Mouse (Mus musculus) lung, postnatal 10 days (tissue): ENCODE data around the gene Pign.
A peak's percentile ranks its signal among the peaks of the same experiment; 100 is the strongest.

Experiments used
- DNase-seq: peaks from one replicate; pipeline ENCODE4 v3.0.0; 2021

The Pign gene

DNA sequence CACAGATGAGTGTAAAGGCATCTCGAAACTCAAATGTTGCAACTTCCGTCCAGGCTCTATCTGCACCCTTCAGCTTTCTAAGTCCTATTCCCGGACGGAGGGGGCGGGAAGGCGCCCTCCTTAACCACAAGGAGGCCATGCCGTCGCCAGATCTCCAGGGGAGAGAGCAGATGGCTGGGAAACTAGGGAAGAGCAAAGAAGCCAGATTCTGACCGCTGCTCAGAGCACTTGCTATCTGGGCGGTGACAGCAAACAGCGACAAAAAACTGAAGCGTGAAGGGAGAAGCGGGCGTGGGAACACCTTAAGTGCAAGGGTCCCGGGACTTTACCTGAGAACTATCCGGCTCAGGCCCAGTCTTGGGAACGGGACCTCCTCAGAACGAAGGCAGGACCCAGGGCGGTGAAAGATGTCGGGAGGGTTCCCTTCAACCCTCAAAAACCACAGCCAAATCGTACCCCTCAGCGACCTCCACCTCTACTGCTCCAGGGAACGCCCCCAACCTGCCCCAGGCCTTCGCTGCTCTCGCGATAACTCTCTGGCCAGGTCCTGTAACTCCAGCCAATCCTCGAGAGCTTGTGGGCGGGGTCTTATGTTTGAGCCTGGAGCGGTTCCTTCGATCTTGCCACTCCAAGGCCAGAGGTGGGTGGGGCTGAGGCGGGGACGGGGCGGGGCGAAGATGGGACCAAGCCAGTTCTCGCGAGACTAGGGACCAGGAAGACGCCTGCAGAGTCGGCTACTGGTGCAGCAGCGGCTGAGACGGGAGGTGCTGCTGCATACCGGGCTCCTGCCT, at the start of gene Pign, which contains the start of gene Relch:
TSS of gene Pign (minus strand) at position 507 of the 791 bp plus-strand sequence.
TSS of gene Relch (plus strand) at position 691 of the 791 bp plus-strand sequence.
- DNase-seq = peak; percentile 100

DNA sequence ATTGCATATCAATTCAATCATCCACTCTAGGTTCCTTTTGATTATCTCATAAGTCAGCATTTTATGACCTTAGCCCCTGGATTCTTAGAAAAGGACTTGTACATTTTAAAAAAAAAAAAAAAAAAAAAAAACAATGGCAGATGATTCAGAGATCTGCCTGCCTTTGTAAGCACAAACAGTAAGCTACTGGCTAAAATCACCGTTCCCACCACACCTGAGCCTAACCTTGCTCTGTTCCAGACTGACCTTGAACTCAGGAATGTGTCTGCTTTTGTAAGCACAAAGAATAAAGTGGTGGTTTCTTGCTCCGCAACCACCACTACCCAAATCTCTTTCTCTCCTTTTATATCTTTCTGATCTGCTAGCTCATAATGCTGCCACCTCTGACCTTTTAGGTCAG, 49.3 kb upstream of the Pign start:
- DNase-seq = no peak

DNA sequence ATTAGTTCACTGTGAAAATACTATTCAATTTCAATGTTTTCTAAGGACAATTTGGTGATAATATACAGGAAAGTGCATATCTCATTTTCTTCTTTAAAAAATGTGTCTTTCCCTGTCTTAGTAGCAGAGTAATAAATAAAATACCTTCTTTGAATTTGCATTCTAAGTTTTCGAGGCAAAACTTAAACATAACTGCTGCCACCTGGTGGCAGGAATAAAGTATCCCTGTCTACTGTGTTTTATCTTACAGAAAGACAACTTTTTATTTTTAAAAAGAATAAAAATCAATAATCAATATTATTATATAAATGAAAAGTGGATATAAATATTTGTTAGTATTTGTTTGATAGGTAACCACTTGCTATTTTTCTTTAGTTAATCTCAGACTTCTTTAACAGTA, 47.8 kb upstream of the Pign start:
- peak; percentile 20 for DNase-seq

DNA sequence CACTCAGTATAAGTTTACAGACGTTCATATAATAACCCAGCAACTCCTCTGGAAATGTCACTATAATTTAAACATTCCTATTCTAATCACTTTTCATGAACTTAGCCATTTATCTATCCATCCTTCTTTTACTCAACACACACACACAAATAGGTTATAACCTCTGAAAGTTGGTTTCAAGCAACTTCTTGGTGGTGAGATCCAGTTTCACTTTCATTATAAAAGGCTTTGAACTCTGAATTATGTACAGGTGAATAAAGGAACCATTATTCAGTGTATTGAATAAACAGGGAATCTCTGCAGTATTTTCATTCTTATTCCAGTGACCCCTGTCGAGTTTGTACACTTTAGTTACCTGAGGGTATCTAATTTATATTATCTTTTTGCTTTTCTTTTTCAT, 45.9 kb upstream of the Pign start:
- no peak for DNase-seq

DNA sequence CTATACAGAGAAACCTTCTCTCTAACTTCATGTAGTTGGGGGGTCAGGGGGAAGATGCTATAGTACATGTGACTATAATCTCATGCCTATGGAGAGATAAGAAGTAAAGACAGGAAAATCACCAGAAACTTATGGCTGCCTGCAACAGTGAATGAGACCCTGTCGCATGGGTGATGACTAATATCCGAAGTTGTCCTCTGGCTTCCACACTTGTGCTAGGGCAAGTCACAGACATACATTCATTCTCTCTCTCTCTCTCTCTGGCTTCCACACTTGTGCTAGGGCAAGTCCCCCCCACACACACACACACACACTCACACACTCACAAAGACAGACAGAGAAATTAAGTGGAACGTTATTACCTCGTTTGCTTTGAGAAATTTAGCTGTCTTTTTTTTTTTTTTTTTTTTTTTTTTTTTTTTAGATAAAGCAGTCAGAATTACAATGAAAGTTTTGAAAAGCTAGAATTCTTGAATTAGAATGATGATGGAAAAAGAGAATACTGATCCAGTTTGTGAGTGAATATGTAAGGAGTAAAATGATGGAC, 37.6 kb upstream of the Pign start:
- DNase-seq = no peak

DNA sequence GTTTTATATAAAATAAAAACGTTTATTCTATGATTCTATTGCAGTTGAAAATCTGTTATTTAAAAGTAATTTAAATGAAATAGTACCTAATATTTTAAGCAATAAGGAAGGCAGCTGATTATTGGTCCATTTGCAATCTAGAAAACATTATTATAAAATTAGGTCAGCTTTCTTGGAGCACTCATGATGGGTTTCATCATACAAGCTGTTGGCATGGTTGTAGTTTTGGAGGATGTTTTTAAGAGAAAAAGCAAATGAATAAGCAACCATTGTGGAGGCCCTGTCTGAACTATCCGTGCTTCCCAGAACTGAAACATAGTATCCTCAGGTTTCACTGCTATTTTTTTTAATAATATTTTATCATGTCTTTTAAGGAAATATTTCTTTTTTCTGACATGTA, 32.1 kb upstream of the Pign start:
- DNase-seq = no peak

DNA sequence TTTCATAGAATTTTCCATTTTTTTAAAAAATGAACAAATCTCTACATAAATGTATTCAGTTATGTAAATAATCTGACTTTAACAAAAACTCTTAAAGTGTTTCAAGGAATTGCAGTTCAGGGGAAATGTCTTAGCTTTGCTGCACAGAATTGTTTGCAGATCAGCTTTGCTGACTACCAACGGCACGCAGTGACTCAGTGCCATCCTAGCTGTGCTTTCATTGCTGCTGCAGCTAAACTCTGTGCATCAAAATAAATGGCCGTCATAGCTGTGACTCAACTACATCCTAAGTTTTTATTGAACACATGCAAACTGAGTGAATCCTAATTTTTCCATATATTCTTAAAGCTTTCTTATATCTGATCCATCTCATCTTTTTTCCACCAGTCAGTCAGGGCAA, 22.0 kb upstream of the Pign start:
- DNase-seq = no peak

DNA sequence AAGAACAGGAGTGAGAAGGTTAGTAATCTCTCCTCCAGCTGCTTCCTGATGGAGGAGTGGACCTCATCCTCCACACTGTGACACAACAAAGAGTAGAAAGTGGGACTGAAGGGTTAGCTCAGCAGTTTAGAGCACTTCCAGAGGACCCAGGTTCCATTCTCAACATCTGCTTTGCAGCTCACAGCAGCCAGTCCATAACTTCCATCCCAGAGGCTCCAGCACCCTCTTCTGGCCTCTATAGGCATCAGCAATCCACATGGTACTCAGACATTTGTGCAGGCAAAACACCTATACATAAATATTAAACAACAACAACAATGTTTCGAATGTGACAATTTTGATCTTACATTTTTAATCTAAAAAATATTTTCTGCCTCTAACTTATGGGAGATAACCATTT, 17.1 kb upstream of the Pign start:
- peak; percentile 20 for DNase-seq

DNA sequence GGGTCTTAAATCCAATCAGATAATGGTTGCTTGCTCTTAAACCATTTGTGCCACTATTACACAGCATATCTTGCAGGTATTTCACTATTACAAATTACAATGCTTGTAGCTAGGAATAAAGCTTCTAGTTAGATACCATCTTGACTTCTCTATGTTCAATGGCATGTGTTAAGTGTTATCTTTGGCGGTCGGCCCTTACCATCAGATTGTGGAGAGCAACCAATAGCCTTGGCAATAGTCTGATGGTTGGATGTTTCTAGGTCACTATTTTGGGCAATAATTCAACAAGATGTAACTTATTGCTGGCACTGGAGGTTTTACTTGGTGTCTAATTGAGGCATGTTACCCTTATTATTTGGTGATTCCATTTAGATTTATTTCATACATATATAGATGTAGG, 11.3 kb upstream of the Pign start:
- DNase-seq = no peak

DNA sequence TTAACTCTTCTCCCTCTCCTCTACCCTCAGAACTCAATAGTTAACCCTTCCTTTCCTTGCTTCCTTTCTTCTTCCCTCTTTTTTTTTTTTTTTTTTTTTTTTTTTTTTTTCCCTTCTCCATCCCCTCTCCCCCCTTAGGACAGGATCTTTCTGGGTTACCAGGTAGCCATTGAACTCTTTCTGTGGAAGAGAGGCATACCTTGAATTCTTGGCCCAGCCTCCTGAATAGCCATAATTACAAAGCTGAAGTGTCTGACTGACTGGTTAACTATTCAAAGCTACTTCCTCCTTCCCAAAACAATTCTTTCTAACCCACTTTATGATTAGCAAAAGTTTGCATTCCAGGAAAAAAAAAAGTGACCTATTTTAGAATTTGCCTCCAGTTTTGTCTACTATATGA, 6.2 kb upstream of the Pign start:
- DNase-seq = no peak

DNA sequence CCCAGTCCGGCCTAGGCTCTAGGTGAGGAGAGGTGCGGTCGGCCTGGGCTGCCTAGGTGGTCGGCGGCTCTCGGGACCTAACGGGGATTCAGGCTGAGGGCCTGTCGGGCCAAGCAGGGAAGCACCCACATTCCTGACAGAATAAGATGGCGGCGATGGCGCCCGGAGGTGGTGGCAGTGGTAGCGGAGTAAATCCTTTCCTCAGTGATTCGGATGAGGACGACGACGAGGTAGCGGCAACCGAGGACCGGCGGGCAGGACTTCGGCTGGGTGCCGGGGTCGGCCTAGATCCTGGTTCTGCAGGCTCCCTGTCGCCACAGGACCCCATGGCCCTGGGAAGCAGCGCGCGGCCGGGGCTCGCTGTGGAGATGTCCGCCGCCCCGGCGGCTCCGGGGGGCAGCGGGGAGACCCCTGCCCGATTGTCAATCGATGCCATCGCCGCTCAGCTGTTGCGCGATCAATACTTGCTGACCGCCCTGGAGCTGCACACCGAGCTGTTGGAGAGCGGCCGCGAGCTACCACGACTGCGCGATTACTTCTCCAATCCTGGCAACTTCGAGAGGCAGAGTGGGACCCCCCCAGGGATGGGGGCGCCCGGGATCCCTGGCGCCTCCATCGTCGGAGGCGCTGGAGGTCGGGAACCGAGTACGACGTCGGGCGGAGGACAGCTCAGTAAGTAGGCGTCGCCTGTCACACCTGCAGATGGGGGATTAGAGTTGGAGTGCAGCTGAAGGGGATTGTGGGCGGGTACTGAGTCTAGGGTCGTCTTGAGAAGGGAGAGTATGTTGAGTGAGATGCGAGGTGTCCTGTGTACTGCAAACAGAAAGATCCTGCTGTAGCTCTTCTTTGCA, 710 bp upstream of the Pign start:
- DNase-seq = peak; percentile 16

DNA sequence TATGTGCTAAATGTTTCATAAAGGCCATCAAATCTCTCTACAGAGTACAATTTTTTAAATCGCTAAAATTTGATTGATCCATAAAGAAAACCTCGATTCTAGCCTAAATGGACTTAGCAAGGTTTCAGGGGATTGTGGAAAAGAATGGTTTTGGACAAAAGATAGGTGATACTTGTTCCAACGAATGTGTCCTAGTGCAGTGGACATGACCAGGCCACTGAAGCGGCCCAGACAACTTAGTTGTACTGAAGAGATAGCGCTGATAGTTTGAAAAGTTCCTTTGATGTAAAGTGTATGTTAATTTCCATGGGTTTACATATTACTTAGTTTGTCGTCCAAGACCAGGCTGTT, 682 bp downstream of the Pign start:
- DNase-seq = no peak

DNA sequence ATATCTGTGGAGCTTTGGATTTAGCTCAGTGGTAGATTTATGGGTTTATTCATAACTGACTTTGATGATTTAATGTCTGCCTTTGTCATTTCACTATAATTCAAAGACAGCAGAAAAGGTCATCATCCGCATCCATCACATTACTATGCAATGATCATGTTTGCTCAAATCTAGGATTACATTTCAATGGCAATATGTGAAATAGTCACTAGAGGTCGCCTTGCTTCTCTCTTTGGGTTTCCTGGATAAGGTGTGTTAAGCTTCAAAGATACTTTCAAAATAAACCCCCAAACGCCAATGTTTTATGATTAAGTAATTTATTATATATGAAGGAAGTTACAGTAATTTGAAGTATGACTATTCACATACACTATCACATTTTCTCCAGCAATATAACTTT, 3.5 kb downstream of the Pign start:
- DNase-seq = peak; percentile 68

DNA sequence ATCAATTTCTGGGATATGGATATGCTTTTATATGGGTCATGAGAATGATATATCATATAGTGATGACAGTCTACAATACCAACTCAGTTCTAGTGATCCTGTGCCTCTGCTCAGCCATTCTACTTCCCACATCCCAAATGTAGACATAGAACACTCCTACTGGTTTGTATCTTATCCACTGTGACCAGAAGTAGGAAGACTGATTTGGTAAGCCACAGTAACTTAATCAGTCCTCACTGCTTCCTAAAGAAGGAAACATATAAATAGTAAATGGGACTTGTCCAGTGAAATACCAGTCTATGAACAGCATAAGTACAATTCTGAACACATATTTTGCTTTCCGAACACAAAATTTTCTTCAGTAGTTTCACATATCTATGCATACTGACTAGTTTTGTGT, 9.5 kb downstream of the Pign start:
- DNase-seq = no peak

DNA sequence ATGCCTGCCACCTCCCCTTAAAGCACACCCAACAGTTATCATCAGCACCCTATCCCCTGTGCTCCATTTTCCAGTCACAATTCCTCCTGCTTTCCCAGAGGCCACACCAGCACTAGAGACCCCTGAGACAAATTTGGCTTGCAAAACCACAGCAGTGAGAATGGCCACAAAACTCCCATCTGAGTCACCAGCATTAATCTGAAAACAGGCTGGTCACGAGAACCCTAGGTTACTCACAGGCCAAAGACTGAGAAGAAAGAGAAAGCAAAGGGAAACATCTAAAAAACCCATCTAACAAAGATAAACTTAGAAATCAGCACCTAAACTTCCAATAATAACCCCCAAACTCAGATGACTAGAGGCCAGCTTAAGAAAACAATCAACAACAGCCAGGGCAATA, 12.8 kb downstream of the Pign start:
- no peak for DNase-seq

DNA sequence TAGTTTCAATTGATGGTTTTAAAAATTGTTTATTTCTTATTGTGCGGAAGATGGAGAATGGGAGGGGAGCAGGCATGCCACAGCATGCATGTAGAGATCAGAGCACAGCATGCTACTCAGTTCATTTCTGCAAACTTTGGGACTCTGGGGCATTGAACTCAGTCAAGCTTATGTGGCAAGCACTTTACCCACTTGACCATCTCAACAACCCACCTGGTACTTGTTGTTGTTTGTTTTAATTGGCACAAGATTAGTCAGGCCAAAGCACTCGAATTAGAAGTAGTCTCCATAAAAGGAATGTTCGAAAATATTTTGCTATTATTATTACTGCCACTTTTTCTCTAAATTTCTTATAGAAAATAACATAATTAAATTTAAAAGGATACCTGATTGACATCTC, 19.4 kb downstream of the Pign start:
- DNase-seq = peak; percentile 22

DNA sequence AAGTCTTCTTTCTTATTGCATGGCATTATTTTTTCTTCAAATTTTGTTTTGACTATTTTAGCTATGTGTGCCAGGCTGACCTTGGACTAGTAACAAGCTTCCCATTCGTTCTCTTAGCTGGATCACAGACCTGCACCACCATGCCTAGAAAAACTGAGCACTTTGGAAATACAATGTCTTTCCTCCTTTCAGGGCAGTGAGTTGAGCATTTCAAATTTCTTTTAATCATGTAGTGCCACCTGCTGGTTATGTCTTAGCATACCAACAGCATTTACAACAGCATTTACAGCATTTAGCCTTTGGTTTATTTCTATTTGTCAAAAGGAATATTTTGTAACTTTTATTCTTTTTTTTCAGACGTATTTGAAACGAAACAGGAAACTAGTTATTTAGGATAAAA, 33.0 kb downstream of the Pign start:
- peak; percentile 44 for DNase-seq

DNA sequence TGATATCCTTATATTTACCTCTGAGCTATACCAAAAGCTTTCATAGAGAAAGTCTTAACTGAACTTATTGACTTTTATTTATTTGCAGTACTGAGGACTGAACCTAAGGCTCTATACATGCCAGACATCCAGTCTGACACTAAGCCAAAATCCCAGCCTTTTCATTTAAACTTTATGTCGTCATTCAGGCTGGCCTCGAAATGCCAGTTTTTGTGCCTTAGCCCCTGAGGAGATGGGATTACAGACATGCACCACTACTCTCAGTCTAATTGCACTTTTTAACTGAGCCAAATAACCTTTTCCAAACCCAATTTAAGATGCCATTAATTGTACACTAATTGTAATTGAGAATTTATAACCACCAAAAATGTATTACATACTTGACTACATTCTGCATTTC, 73.8 kb downstream of the Pign start:
- no peak for DNase-seq

DNA sequence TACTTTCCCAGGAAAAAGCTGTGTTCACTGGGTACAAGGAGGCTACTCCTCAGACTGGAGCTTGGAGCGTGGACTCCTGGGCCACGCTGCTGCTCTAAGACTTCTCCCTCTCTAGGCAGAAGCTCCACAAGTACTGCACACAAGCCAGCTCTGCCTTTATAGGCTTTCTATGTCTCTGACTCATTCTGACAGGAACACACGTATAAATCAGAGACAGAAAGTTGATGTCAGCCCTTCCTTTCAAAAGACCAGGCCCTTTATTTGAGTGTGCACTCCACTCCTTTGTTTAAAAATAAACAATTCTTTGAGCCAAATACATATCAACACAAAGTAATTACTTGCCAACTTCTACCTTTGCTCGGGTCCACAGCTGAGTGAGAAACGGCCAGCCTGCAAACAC, 74.8 kb downstream of the Pign start:
- no peak for DNase-seq

DNA sequence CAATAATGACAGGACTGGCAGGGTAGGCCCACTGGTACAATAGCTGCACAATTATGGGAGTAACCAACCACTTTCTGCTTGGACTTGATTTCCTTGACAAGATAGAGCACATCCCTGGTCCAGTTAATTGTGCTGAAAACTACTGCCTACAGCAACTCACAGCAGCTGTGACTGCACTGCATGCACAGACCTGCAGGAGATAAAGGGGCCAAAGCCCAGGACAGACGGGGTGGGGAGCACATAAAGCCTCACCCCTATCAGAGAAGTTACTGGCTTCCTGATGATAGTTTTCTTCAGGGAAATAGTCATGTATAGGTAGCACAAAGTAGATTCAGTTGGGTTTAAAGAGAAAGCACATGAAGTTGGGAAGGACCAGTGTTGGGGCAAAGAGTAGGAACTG, 80.7 kb downstream of the Pign start:
- no peak for DNase-seq

DNA sequence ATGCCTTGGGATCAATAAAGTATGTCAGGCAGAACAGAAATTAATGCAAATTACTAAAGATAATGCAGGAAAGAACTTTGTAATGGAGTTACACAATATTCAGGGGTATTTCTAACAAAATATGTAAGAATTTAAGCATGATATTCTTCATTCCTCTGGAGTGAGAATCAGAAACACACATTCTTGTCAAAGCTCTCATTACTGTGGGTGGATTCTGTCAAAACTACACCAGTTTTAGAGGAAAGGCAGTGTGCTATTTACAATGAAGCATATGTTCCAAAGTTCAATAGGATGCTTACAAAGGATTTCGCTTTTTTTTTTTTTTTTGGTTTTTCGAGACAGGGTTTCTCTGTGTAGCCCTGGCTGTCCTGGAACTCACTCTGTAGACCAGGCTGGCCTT, 82.6 kb downstream of the Pign start:
- DNase-seq = no peak

DNA sequence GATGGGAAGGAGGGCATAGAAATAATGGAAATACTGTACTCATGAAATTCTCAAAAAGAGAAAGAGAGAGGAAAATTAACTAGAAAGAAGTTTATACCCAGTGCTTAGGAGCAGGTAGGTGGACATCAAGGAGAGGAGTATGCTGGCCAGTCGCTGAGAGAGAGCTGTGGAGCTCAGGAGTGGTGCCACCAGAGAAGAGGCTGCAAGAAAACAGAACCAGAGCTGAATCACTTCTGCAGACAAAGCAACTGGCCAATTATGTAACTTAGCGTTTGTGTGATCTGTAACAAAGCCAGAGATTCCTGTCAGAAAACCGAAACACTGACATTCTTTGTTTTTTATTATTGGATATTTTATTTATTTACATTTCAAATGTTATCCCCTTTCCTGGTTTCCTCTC, 97.4 kb downstream of the Pign start:
- DNase-seq = no peak

DNA sequence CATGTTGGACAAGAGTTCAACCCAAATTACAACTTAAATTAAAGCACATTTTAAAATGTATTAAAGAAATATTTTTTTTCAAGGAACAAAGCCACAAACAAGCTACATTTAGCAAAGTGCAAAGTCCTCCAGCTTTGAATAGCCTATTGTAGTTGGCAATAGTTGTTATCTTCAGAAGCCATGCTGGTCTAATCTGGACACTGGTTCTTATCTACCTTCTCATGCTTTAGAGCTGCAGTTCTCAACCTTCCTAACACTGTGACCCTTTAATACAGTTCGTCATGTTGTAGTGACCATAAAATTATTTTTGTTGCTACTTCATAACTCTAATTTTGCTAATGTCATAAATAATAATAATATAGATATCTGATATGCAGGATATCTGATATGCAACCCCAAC, 99.2 kb downstream of the Pign start:
- DNase-seq = no peak

DNA sequence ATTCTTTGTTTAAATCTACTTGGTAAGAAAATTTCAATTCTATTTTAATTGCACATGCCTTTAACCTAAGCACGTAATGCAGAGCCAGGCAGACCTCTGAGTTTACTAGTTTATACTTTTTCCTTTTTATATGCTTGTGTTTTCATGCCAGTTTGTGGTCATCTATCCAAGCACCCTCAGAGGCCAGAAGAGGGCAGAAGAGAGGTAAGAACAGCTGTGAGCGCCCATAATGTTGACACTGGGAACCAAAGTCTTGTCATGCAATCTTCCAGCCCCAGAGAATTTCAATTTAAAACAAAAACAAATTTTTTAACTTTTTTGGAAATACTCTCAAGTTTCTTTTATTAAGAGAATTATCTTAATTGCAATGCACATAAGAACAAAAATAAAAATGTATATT, 99.7 kb downstream of the Pign start:
- no peak for DNase-seq
